Mouse (Mus musculus) forelimb bud, embryonic 11.5 days (tissue): ENCODE results near the gene Glce.

Experiments used
- DNase-seq: peaks from one replicate; pipeline ENCODE4 v3.0.0-alpha.2; 2012; ENCODE audit warnings: low read depth, low spot score

The Glce gene

DNA sequence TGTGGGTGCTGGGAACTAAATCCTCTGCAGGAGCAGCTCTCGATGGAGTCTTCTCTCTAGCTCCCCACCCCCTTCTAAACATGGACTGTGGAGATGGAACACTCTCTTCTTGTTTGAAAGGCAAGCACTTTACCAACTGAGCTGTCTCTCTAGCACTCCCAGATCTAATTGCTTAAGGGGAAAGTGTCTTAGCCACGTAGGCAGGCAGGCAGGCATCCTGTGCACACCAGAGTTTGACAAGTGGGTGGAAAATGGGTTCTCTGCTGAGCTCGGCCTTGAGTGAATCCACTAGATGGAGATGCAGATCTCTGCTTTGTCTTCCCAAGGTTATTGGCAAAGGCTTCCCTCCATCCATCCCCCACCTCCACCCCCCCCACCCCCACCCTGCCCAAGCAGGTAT lies 94.4 kb downstream of the Glce start:
- DNase-seq, result no peak

DNA sequence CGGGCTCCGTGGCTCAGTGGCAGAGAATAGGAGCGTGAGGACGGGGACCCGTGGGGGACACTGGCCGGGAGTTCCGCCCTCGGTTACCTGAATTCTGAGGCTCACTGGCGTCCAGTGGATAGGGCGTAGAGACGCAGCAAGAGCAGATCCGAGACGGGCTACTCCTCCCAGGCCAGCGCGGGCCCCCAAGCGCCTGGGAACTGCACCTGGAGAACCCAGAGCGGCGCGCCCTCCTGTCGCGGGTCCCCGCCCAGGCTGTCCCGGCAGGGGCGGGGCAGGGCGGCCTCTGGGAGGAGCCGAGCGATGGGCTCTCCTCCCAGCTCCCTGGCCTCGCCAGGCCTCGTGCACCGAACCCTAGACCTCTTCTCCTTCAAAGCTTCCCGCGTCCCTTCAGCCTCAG lies 95.9 kb downstream of the Glce start, which contains the start of gene Paqr5:
TSS of gene Paqr5 (minus strand) at position 257 of the 400 bp plus-strand sequence.
- peak; percentile 10 for DNase-seq

DNA sequence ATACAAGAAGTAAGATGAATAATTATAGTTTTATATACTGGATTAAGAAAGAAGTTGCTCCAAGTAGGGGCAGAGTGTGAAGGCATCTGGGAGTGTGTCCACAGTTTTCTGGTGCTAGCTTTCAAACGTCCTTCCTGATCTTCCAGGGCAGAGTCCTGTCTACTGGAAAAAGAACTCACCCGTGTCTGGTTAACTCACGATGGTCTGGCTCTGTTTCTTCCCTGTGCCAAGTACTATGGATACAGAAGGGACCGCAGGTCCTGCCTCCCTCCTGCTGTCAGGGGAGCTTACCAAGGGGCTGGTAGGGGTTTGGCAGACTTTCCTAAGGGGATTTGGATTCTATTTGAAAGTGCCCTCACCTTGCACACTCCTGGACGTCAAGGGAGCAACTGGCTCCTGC lies 97.4 kb downstream of the Glce start:
- no peak for DNase-seq

GRCm38 (mm10) chr9:62023879-62024278 lies 98.6 kb downstream of the Glce start:
- peak; percentile 17 for DNase-seq

GRCm38 (mm10) chr9:62022961-62023680 lies 99.3 kb downstream of the Glce start:
- no peak for DNase-seq

GRCm38 (mm10) chr9:62021583-62022120 lies 100.8 kb downstream of the Glce start:
- no peak for DNase-seq

GRCm38 (mm10) chr9:62020259-62020658 lies 102.2 kb downstream of the Glce start:
- DNase-seq, result no peak

- DNase-seq, result no peak
Observed at GRCm38 (mm10) chr9:62018229-62019093, 104.0 kb downstream of the Glce start.

DNA sequence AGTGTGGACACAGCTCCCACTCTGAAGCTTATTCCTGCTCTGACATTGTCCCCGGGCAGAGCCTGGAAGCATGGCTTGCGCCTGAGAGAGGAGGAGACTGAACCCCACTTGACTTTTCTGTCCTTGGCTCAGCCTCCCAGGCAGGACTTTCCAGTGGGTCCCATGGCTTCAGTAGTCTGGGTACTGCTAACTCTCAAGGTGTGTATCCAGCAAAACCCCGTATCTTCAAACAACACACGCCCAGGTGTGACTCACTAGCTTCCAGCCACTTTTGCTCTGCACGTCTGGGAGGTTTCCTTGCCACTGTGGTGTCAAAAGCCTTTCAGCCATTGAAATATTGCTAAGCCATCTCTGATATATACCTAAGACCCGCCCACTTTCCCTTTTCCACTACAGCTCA lies 105.1 kb downstream of the Glce start:
- no peak for DNase-seq

DNA sequence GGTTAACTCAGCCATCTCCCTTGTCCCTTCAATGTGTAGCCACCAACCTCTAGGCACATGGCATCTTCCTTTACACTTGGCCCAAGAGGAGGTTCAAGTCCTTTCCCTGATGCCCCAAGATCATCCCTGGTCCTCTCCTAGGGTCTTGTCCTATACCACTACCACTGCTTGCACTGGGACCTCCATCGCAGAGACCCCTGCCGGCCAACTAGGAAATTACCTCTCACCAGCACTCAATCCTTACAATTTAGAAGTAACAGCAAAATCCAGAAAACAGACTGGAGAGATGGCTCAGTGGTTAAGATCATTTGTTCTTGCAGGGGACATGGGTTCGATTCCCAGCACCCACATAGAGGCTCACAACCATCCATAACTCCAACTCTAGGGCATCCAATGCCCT lies 107.0 kb downstream of the Glce start:
- no peak for DNase-seq

GRCm38 (mm10) chr9:62013316-62014097 lies 108.9 kb downstream of the Glce start:
- no peak for DNase-seq

- DNase-seq, result no peak
Observed at GRCm38 (mm10) chr9:62008360-62008759, 114.1 kb downstream of the Glce start.
